Mouse (Mus musculus): ENCODE measurements around the gene Acpp.
"Not testable (repeated sequence)": the region's sequence is repeated elsewhere in the genome, so short reads cannot be mapped to it uniquely, and the experiment has no call there.

The Acpp gene

GRCm38 (mm10) chr9:104337183-104337931, at the start of gene Acpp:
Acpp (minus strand) TSS chr9:104337748.
- DNase-seq = peak; percentile 63

- no peak for DNase-seq
These were observed 45.1 kb upstream of the Acpp start for GRCm38 (mm10) chr9:104382571-104383170.

GRCm38 (mm10) chr9:104379532-104380162, 42.1 kb upstream of the Acpp start:
- DNase-seq = peak; percentile 45

GRCm38 (mm10) chr9:104375573-104375972, 38.0 kb upstream of the Acpp start:
- DNase-seq = no peak

GRCm38 (mm10) chr9:104373253-104373652, 35.7 kb upstream of the Acpp start:
- peak; percentile 73 for DNase-seq

GRCm38 (mm10) chr9:104366983-104367382, 29.4 kb upstream of the Acpp start:
- no peak for DNase-seq

- not testable (repeated sequence) for DNase-seq
These were observed 24.4 kb upstream of the Acpp start for GRCm38 (mm10) chr9:104361951-104362350.

- DNase-seq = peak; percentile 34
These were observed 23.7 kb upstream of the Acpp start for GRCm38 (mm10) chr9:104361073-104361891.

GRCm38 (mm10) chr9:104360389-104360788, 22.8 kb upstream of the Acpp start:
- peak; percentile 17 for DNase-seq

- peak; percentile 70 for DNase-seq
These were observed 18.1 kb upstream of the Acpp start for GRCm38 (mm10) chr9:104355521-104356270.

GRCm38 (mm10) chr9:104344136-104344535, 6.6 kb upstream of the Acpp start:
- DNase-seq = no peak

- DNase-seq = no peak
These were observed 1.9 kb upstream of the Acpp start for GRCm38 (mm10) chr9:104339483-104339882.

- no peak for DNase-seq
These were observed 1.2 kb upstream of the Acpp start for GRCm38 (mm10) chr9:104338489-104339427.

GRCm38 (mm10) chr9:104331301-104331700, 6.2 kb downstream of the Acpp start:
- DNase-seq = no peak

GRCm38 (mm10) chr9:104328655-104329054, 8.9 kb downstream of the Acpp start:
- no peak for DNase-seq

GRCm38 (mm10) chr9:104321519-104321918, 16.0 kb downstream of the Acpp start:
- no peak for DNase-seq

GRCm38 (mm10) chr9:104316351-104316750, 21.2 kb downstream of the Acpp start:
- no peak for DNase-seq

- peak; percentile 58 for DNase-seq
These were observed 22.0 kb downstream of the Acpp start for GRCm38 (mm10) chr9:104315499-104315898.

- peak; percentile 86 for DNase-seq
These were observed 30.8 kb downstream of the Acpp start for GRCm38 (mm10) chr9:104306734-104307133.

GRCm38 (mm10) chr9:104305333-104306111, 32.0 kb downstream of the Acpp start:
- DNase-seq = peak; percentile 57
